Mouse (Mus musculus): ENCODE measurements at regions not wholly inside any gene's neighbourhood (a gene's known extent, or its start where the extent isn't known, plus 50 kb on each side); places are given as distances from the start of the nearest gene placed in this dataset.

DNA sequence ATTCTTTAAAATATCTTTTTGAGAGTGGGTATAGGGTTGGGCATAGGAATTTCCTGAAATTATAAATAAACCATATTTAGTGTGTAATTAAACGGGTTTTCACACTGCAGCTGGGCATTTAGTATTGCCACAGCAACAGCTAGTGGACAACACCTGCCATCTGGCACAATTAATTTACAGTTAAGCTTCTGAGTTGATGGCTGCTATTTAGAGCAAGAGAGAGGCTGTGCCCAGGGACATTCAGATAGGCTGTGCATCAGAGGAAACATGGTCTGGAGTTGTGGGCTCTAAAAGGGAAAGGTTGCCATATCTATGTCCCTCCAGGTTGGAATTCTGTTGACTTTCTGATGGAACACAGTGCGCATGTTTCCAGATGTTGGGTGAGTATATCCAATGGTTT is 227.1 kb downstream of the Pth2r start:
- ATAC-seq (replicated peaks; ENCODE audit: insufficient number of reproducible peaks, low FRiP score, low TSS enrichment, low read depth), result no peak
- WGBS, result 81% methylated on average over 2 of the region's 2 CpGs
- no peaks in the 10 kb centered on the region for H3K9me3 ChIP-seq (replicated peaks; ENCODE audit: control insufficient read depth, low read length)

DNA sequence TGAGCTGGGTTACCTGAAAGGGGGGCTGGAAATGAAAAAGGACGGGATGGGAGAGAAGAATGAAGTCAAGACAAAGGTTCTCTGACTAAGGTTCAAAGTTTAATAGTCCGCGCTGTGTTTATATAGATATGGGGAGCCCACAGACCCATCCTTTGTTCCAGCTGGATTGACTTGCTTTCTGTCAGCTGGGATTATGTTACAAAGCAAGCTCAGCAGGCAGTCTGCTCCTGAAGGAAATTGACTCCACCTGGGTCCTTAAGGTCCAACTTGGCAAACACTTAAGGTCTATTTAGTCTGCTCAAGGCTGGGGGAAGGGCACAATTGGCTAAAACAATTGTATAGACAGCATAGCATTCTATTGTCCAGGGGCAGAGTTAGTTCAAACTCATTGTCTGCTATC is 253.8 kb downstream of the Pth2r start:
- Histone ChIP-seq H3K9me3 (replicated peaks; ENCODE audit: control insufficient read depth, low read length) (no peaks in the 10 kb centered on the region), H3K9ac (replicated peaks; ENCODE audit: low read length) (no peak overlapping the region), H3K27me3 (ENCODE audit: control insufficient read depth, insufficient read depth, low read length) (no peaks in the 10 kb centered on the region), H3K27ac (replicated peaks; ENCODE audit: low read depth, low read length) (no peak overlapping the region), H3K4me2 (ENCODE audit: low read depth, low read length) (no peak overlapping the region), H3K4me3 (ENCODE audit: low read depth, low read length) (no peak overlapping the region), H3K4me1 (ENCODE audit: control insufficient read depth, insufficient read depth, low read length) (no peaks in the 10 kb centered on the region), H3K36me3 (replicated peaks; ENCODE audit: control insufficient read depth, insufficient read depth, low read depth, low read length) (no peaks in the 10 kb centered on the region)
- DNase-seq (ENCODE audit: low spot score), result peak; percentile 66
- 25% methylated on average over 3 of the region's 3 CpGs for WGBS
- peak; percentile 44; the same call in 1 of the 2 replicates for ATAC-seq (replicated peaks; ENCODE audit: insufficient number of reproducible peaks, low FRiP score, low TSS enrichment, low read depth)

More for the DNA sequence above, 227.1 kb downstream of the Pth2r start:
- Histone ChIP-seq H3K4me2 (ENCODE audit: low read depth, low read length) (no peak overlapping the region), H3K36me3 (replicated peaks; ENCODE audit: control insufficient read depth, insufficient read depth, low read depth, low read length) (no peaks in the 10 kb centered on the region), H3K4me1 (ENCODE audit: control insufficient read depth, insufficient read depth, low read length) (no peaks in the 10 kb centered on the region), H3K27me3 (ENCODE audit: control insufficient read depth, insufficient read depth, low read length) (no peaks in the 10 kb centered on the region), H3K4me3 (ENCODE audit: low read depth, low read length) (no peak overlapping the region), H3K27ac (replicated peaks; ENCODE audit: low read depth, low read length) (no peak overlapping the region), H3K9ac (replicated peaks; ENCODE audit: low read length) (no peak overlapping the region)
- DNase-seq (ENCODE audit: low spot score), result no peak

DNA sequence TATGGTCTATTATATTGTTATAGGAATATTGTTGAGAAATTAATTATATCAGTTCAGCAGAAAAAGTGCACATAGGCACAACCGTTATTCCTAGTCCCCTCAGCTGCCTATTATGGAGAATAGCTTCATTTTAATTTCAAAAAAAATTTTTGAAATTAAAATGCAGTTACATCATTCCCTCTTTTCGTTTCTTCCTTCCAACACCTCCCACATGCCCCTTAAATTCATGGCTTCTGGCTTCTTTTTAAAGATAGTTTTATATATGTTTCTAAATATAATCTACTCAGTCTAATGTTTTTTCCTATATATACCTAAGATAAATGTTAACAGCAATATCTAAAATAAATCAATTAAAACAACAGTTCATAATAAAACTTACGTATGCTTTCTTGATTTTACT is 256.7 kb downstream of the Pth2r start:
- ATAC-seq (replicated peaks; ENCODE audit: insufficient number of reproducible peaks, low FRiP score, low TSS enrichment, low read depth), result no peak
- DNase-seq (ENCODE audit: low spot score), result no peak
- no peaks in the 10 kb centered on the region for H3K9me3 ChIP-seq (replicated peaks; ENCODE audit: control insufficient read depth, low read length)
- 80% methylated on average over 3 of the region's 3 CpGs for WGBS
- no peak overlapping the region for H3K27ac ChIP-seq (replicated peaks; ENCODE audit: low read depth, low read length)
- H3K9ac ChIP-seq (replicated peaks; ENCODE audit: low read length), result no peak overlapping the region
- H3K27me3 ChIP-seq (ENCODE audit: control insufficient read depth, insufficient read depth, low read length), result no peaks in the 10 kb centered on the region
- H3K4me2 ChIP-seq (ENCODE audit: low read depth, low read length), result no peak overlapping the region
- no peaks in the 10 kb centered on the region for H3K4me1 ChIP-seq (ENCODE audit: control insufficient read depth, insufficient read depth, low read length)
- no peaks in the 10 kb centered on the region for H3K36me3 ChIP-seq (replicated peaks; ENCODE audit: control insufficient read depth, insufficient read depth, low read depth, low read length)
- H3K4me3 ChIP-seq (ENCODE audit: low read depth, low read length), result no peak overlapping the region

DNA sequence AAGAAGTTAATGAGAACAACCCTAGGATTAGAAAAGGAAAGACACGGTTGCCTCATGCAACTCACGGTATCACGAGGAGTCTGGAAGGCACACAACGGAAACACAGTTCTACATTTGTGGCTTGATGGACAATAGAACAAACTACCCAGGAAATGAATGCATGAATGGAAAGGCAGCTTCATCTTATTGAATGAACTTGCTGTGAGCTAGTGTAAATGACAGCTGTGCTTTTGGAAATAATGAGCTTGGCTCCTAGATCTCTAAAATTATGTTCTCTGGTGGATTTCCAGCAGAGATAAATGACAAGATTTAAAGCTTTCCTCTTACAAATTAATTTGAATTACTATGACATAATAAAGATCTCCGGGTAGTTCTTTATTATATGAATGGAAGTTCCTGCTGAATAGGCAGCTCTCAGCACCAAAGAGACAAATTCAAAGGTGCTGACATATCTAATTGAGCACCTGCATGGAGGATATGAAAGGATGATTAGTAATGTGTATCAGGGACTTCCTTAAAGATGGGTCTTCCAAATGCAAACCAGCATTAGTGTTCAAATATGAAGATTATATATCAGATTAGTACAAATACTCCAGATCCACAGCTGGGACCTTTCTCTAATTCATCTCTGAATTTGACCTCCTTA is 262.5 kb downstream of the Pth2r start:
- no peaks in the 10 kb centered on the region for H3K27me3 ChIP-seq (ENCODE audit: control insufficient read depth, insufficient read depth, low read length)
- H3K36me3 ChIP-seq (replicated peaks; ENCODE audit: control insufficient read depth, insufficient read depth, low read depth, low read length), result no peaks in the 10 kb centered on the region
- no peak overlapping the region for H3K9ac ChIP-seq (replicated peaks; ENCODE audit: low read length)
- ATAC-seq (replicated peaks; ENCODE audit: insufficient number of reproducible peaks, low FRiP score, low TSS enrichment, low read depth), result no peak
- H3K4me3 ChIP-seq (ENCODE audit: low read depth, low read length), result no peak overlapping the region
- no peak overlapping the region for H3K27ac ChIP-seq (replicated peaks; ENCODE audit: low read depth, low read length)
- DNase-seq (ENCODE audit: low spot score), result no peak
- H3K9me3 ChIP-seq (replicated peaks; ENCODE audit: control insufficient read depth, low read length), result no peaks in the 10 kb centered on the region
- no peaks in the 10 kb centered on the region for H3K4me1 ChIP-seq (ENCODE audit: control insufficient read depth, insufficient read depth, low read length)
- no peak overlapping the region for H3K4me2 ChIP-seq (ENCODE audit: low read depth, low read length)
- 89% methylated on average over 5 of the region's 5 CpGs for WGBS

DNA sequence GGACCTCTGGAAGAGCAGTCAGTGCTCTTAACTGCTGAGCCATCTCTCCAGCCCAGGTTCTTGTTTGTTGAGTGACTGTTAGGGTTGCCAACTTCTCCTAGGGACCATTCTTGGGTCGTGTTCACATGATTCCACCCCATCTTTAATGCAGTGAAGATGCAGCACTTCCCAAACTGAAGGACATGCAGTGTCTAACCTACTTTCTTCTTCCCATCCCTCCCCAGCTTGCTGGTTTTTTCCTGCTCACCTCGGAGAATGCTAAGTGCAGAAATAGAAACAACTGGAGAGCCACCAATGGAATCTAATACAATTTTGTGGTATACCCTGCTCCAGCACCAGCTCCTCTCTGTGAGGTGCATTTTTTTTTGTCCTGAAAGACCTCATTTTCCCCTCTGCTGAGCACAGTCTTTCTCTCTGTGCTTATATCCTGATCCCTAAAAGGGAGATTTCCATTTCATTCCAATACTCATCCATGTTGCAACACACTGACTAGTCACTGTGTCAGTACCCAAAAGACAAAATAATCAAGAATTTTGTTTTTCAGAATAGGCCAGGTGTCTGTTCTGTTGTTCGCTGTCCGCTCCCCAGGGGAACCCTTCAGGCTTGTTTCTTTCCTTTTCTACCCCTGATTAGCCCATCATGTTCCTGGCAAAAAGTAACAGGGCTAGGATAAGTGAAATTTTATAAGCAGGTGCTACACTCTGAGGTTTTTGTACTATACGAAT is 263.6 kb downstream of the Pth2r start:
- no peaks in the 10 kb centered on the region for H3K4me1 ChIP-seq (ENCODE audit: control insufficient read depth, insufficient read depth, low read length)
- 74% methylated on average over 5 of the region's 5 CpGs for WGBS
- DNase-seq (ENCODE audit: low spot score), result no peak
- H3K27me3 ChIP-seq (ENCODE audit: control insufficient read depth, insufficient read depth, low read length), result no peaks in the 10 kb centered on the region
- no peak overlapping the region for H3K27ac ChIP-seq (replicated peaks; ENCODE audit: low read depth, low read length)
- no peak overlapping the region for H3K9ac ChIP-seq (replicated peaks; ENCODE audit: low read length)
- no peak overlapping the region for H3K4me3 ChIP-seq (ENCODE audit: low read depth, low read length)
- no peaks in the 10 kb centered on the region for H3K36me3 ChIP-seq (replicated peaks; ENCODE audit: control insufficient read depth, insufficient read depth, low read depth, low read length)
- no peak for ATAC-seq (replicated peaks; ENCODE audit: insufficient number of reproducible peaks, low FRiP score, low TSS enrichment, low read depth)
- no peaks in the 10 kb centered on the region for H3K9me3 ChIP-seq (replicated peaks; ENCODE audit: control insufficient read depth, low read length)
- H3K4me2 ChIP-seq (ENCODE audit: low read depth, low read length), result no peak overlapping the region

DNA sequence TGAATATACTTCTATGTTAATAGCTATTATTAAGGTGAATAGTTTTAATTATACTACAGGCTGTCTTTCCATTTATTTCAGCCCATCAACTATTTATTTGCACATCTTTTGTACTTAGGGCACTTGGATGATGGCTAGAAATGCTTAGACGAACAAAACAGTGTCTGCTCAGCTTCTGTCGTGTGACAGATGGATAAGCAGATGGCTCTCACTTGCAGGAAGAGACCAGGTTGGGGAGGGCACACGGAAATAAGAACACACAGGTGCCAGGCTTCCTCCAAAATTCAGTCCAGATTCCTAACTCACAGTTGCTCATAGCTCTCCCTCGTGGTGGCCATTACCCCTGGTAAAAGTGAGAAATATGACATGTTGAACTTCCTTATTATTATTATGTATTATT is 267.0 kb downstream of the Pth2r start:
- no peak for DNase-seq (ENCODE audit: low spot score)
- Histone ChIP-seq H3K27ac (replicated peaks; ENCODE audit: low read depth, low read length) (no peak overlapping the region), H3K4me2 (ENCODE audit: low read depth, low read length) (no peak overlapping the region), H3K4me3 (ENCODE audit: low read depth, low read length) (no peak overlapping the region), H3K9ac (replicated peaks; ENCODE audit: low read length) (no peak overlapping the region), H3K36me3 (replicated peaks; ENCODE audit: control insufficient read depth, insufficient read depth, low read depth, low read length) (no peaks in the 10 kb centered on the region), H3K4me1 (ENCODE audit: control insufficient read depth, insufficient read depth, low read length) (no peaks in the 10 kb centered on the region), H3K9me3 (replicated peaks; ENCODE audit: control insufficient read depth, low read length) (no peaks in the 10 kb centered on the region), H3K27me3 (ENCODE audit: control insufficient read depth, insufficient read depth, low read length) (no peaks in the 10 kb centered on the region)
- WGBS, result 81% methylated on average over 4 of the region's 4 CpGs
- no peak for ATAC-seq (replicated peaks; ENCODE audit: insufficient number of reproducible peaks, low FRiP score, low TSS enrichment, low read depth)

DNA sequence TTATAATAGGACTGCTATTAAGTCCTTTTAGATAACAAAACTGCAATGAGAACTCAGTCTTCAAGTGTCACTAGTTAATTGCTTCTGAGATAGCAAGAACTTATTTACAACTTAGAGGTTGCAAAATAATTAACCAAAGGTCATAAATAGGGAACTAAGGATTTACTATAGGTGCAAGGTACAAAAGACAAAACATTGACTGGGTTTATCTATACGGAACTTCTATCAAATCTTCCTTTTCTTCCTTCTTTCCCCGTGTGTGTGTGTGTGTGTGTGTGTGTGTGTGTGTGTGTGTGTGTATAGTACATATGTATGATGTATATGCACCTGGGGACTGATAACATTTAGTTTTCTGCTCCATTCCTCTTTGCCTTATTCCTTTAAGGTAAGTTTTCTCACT is 305.5 kb downstream of the Pth2r start:
- H3K4me3 ChIP-seq (ENCODE audit: low read depth, low read length), result no peak overlapping the region
- 69% methylated on average over 2 of the region's 2 CpGs for WGBS
- DNase-seq (ENCODE audit: low spot score), result no peak
- H3K9me3 ChIP-seq (replicated peaks; ENCODE audit: control insufficient read depth, low read length), result no peaks in the 10 kb centered on the region
- no peak overlapping the region for H3K27ac ChIP-seq (replicated peaks; ENCODE audit: low read depth, low read length)
- no peak overlapping the region for H3K4me2 ChIP-seq (ENCODE audit: low read depth, low read length)
- H3K9ac ChIP-seq (replicated peaks; ENCODE audit: low read length), result no peak overlapping the region
- no peaks in the 10 kb centered on the region for H3K4me1 ChIP-seq (ENCODE audit: control insufficient read depth, insufficient read depth, low read length)
- no peaks in the 10 kb centered on the region for H3K27me3 ChIP-seq (ENCODE audit: control insufficient read depth, insufficient read depth, low read length)
- ATAC-seq (replicated peaks; ENCODE audit: insufficient number of reproducible peaks, low FRiP score, low TSS enrichment, low read depth), result no peak
- no peaks in the 10 kb centered on the region for H3K36me3 ChIP-seq (replicated peaks; ENCODE audit: control insufficient read depth, insufficient read depth, low read depth, low read length)

DNA sequence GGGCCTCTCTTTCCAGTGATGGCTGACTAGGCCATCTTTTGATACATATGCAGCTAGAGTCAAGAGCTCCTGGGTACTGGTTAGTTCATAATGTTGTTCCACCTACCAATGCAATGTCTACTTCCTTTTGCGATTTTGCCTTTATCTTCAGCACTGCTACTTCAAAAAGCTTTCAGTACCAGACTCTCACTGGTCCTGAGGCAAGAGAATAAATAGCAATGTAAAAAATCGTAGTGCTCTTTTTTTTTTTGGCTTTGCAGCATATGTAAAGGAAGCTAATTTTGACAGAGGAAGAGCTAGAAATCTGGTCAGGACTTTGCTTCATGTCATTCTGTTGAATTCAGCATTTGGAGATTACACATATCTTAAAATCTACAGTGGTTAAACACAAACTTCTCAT is 291.0 kb upstream of the Crygf start:
- ATAC-seq (replicated peaks; ENCODE audit: insufficient number of reproducible peaks, low FRiP score, low TSS enrichment, low read depth) (no peak), DNase-seq (ENCODE audit: low spot score) (no peak)
- no peaks in the 10 kb centered on the region for H3K27me3 ChIP-seq (ENCODE audit: control insufficient read depth, insufficient read depth, low read length)
- H3K4me1 ChIP-seq (ENCODE audit: control insufficient read depth, insufficient read depth, low read length), result no peaks in the 10 kb centered on the region
- no peaks in the 10 kb centered on the region for H3K36me3 ChIP-seq (replicated peaks; ENCODE audit: control insufficient read depth, insufficient read depth, low read depth, low read length)
- no peak overlapping the region for H3K9ac ChIP-seq (replicated peaks; ENCODE audit: low read length)
- no peaks in the 10 kb centered on the region for H3K9me3 ChIP-seq (replicated peaks; ENCODE audit: control insufficient read depth, low read length)
- H3K4me2 ChIP-seq (ENCODE audit: low read depth, low read length), result no peak overlapping the region
- no peak overlapping the region for H3K4me3 ChIP-seq (ENCODE audit: low read depth, low read length)
- 84% methylated on average over 2 of the region's 2 CpGs for WGBS
- no peak overlapping the region for H3K27ac ChIP-seq (replicated peaks; ENCODE audit: low read depth, low read length)

Measured in embryonic facial prominence, embryonic 11.5 days (tissue).